9 mouse cellular contexts compared by ENCODE assay signal in genomic region chr8:115806579-115806978, GRCm38 (mm10).
DNase-seq lines count a peak whose midpoint lies in the region; ATAC-seq and TF ChIP-seq lines count a peak whose summit lies in the region.
"Had no signal": no experiment of that assay in that cellular context is flagged by ENCODE, and none has a peak within 500 bp of the region (broad histone marks: within the 10 kb centered on the region; RNA-seq: fewer than 3 reads in every experiment).

No protein-coding gene starts in this region.

- DNase-seq in forebrain, embryonic 11.5 days (ENCODE audit: low spot score) = no peak
- no peak for DNase-seq in forebrain, embryonic 10.5 days (ENCODE audit: extremely low spot score, low spot score)
- peak; percentile 76 for DNase-seq in midbrain, embryonic 11.5 days (ENCODE audit: low spot score, missing footprints)
- peak; percentile 53 for DNase-seq in forebrain, postnatal 0 days
- DNase-seq in liver, embryonic 11.5 days (ENCODE audit: low spot score) = no peak
- no peak for DNase-seq in urinary bladder, postnatal 36 days (ENCODE audit: low spot score in 2 of 2)
- DNase-seq: kidney, adult 11 months had no signal

- H3K4me1 ChIP-seq in forebrain, embryonic 11.5 days (replicated peaks; ENCODE audit: control insufficient read depth, insufficient read depth, low read length) = no peaks in the 10 kb centered on the region
- peaks cover 8% of the 10 kb centered on the region for H3K4me1 ChIP-seq in forebrain, embryonic 10.5 days
- no peaks in the 10 kb centered on the region for H3K4me1 ChIP-seq in midbrain, embryonic 11.5 days (ENCODE audit: control insufficient read depth, insufficient read depth, low read length)
- 0 out of 2 replicates have a peak, but pooled peaks cover 2% of the 10 kb centered on the region for H3K4me1 ChIP-seq in midbrain, embryonic 16.5 days (ENCODE audit: control insufficient read depth, insufficient read depth, low read length)
- H3K4me1 ChIP-seq in forebrain, postnatal 0 days (ENCODE audit: insufficient read depth) = no peaks in the 10 kb centered on the region
- no peaks in the 10 kb centered on the region for H3K4me1 ChIP-seq in liver, embryonic 11.5 days (replicated peaks; ENCODE audit: control insufficient read depth, insufficient read depth, low read length)

- H3K79me2 ChIP-seq in myocyte (ENCODE audit: control insufficient read depth, insufficient read depth) = no peaks in the 10 kb centered on the region

- TF ChIP-seq POLR2A in myocyte (IDR thresholded peaks at IDR 0.05; ENCODE audit: insufficient read length, low read depth) = no peak

- WGBS in forebrain, embryonic 11.5 days = 49% methylated on average over 9 of the region's 9 CpGs
- 59% methylated on average over 9 of the region's 9 CpGs for WGBS in forebrain, embryonic 10.5 days
- WGBS in midbrain, embryonic 11.5 days = 59% methylated on average over 9 of the region's 9 CpGs
- 43% methylated on average over 9 of the region's 9 CpGs for WGBS in midbrain, embryonic 16.5 days
- WGBS in forebrain, postnatal 0 days = 26% methylated on average over 9 of the region's 9 CpGs
- WGBS in liver, embryonic 11.5 days = 72% methylated on average over 9 of the region's 9 CpGs

- H3K27me3 ChIP-seq in forebrain, embryonic 11.5 days (ENCODE audit: control insufficient read depth, insufficient read depth, low read length) = no peaks in the 10 kb centered on the region
- no peaks in the 10 kb centered on the region for H3K27me3 ChIP-seq in forebrain, embryonic 10.5 days (ENCODE audit: poor library complexity, severe bottlenecking)
- no peaks in the 10 kb centered on the region for H3K27me3 ChIP-seq in midbrain, embryonic 11.5 days (ENCODE audit: control insufficient read depth, insufficient read depth, low read length)
- H3K27me3 ChIP-seq in midbrain, embryonic 16.5 days (ENCODE audit: control insufficient read depth, insufficient read depth, low read depth, low read length) = no peaks in the 10 kb centered on the region
- no peaks in the 10 kb centered on the region for H3K27me3 ChIP-seq in forebrain, postnatal 0 days (ENCODE audit: insufficient read depth, low read length)
- no peaks in the 10 kb centered on the region for H3K27me3 ChIP-seq in myocyte (ENCODE audit: control insufficient read depth, insufficient read depth, insufficient read length)
- no peaks in the 10 kb centered on the region for H3K27me3 ChIP-seq in liver, embryonic 11.5 days (replicated peaks; ENCODE audit: control insufficient read depth, insufficient read depth, low read length)

- H3K36me3 ChIP-seq in forebrain, embryonic 11.5 days (ENCODE audit: control insufficient read depth, insufficient read depth, low read length) = no peaks in the 10 kb centered on the region
- H3K36me3 ChIP-seq in forebrain, embryonic 10.5 days (replicated peaks) = no peaks in the 10 kb centered on the region
- no peaks in the 10 kb centered on the region for H3K36me3 ChIP-seq in midbrain, embryonic 11.5 days (ENCODE audit: control insufficient read depth, insufficient read depth, low read length)
- no peaks in the 10 kb centered on the region for H3K36me3 ChIP-seq in midbrain, embryonic 16.5 days (ENCODE audit: control insufficient read depth, insufficient read depth, low read length)
- no peaks in the 10 kb centered on the region for H3K36me3 ChIP-seq in forebrain, postnatal 0 days (ENCODE audit: insufficient read depth)
- H3K36me3 ChIP-seq in myocyte (ENCODE audit: control insufficient read depth, insufficient read depth) = no peaks in the 10 kb centered on the region
- no peaks in the 10 kb centered on the region for H3K36me3 ChIP-seq in liver, embryonic 11.5 days (ENCODE audit: control insufficient read depth, insufficient read depth, low read length)

- H3K27ac ChIP-seq in forebrain, embryonic 11.5 days (ENCODE audit: low read depth, low read length) = no peak overlapping the region
- H3K27ac ChIP-seq in forebrain, embryonic 10.5 days = no peak overlapping the region
- H3K27ac ChIP-seq in midbrain, embryonic 11.5 days (ENCODE audit: low read depth, low read length) = no peak overlapping the region
- H3K27ac ChIP-seq in midbrain, embryonic 16.5 days (ENCODE audit: low read length) = no peak overlapping the region
- H3K27ac ChIP-seq in forebrain, postnatal 0 days (ENCODE audit: low read depth, low read length) = 0 out of 2 replicates have a peak overlapping the region, but pooled peaks have one; percentile 6
- no peak overlapping the region for H3K27ac ChIP-seq in liver, embryonic 11.5 days (ENCODE audit: low read depth, low read length)

- H3K4me3 ChIP-seq in forebrain, embryonic 11.5 days (ENCODE audit: low read depth, low read length) = no peak overlapping the region
- H3K4me3 ChIP-seq in forebrain, embryonic 10.5 days = no peak overlapping the region
- H3K4me3 ChIP-seq in midbrain, embryonic 11.5 days (ENCODE audit: low read depth, low read length) = no peak overlapping the region
- no peak overlapping the region for H3K4me3 ChIP-seq in midbrain, embryonic 16.5 days (ENCODE audit: low read depth, low read length)
- no peak overlapping the region for H3K4me3 ChIP-seq in forebrain, postnatal 0 days (ENCODE audit: low read depth, low read length)
- no peak overlapping the region for H3K4me3 ChIP-seq in myocyte
- no peak overlapping the region for H3K4me3 ChIP-seq in liver, embryonic 11.5 days (ENCODE audit: low read depth, low read length)

- no peak for TF ChIP-seq CTCF in forebrain, postnatal 0 days (IDR thresholded peaks at IDR 0.05; ENCODE audit: low read depth)

- no peaks in the 10 kb centered on the region for H3K9me3 ChIP-seq in forebrain, embryonic 11.5 days (ENCODE audit: control insufficient read depth, low read length)
- no peaks in the 10 kb centered on the region for H3K9me3 ChIP-seq in forebrain, embryonic 10.5 days
- H3K9me3 ChIP-seq in midbrain, embryonic 11.5 days (ENCODE audit: control insufficient read depth, low read length) = no peaks in the 10 kb centered on the region
- H3K9me3 ChIP-seq in midbrain, embryonic 16.5 days (replicated peaks; ENCODE audit: control insufficient read depth, low read length, poor library complexity, severe bottlenecking) = no peaks in the 10 kb centered on the region
- no peaks in the 10 kb centered on the region for H3K9me3 ChIP-seq in forebrain, postnatal 0 days (ENCODE audit: low read length)
- H3K9me3 ChIP-seq in liver, embryonic 11.5 days (ENCODE audit: control insufficient read depth, low read length) = no peaks in the 10 kb centered on the region

- H3K9ac ChIP-seq in forebrain, embryonic 11.5 days (ENCODE audit: low read length) = no peak overlapping the region
- no peak overlapping the region for H3K9ac ChIP-seq in midbrain, embryonic 11.5 days (ENCODE audit: low read length)
- H3K9ac ChIP-seq in midbrain, embryonic 16.5 days (ENCODE audit: low read depth, low read length) = no peak overlapping the region
- H3K9ac ChIP-seq in forebrain, postnatal 0 days = no peak overlapping the region
- H3K9ac ChIP-seq in liver, embryonic 11.5 days (ENCODE audit: low read depth, low read length) = no peak overlapping the region

- no peak overlapping the region for H3K4me2 ChIP-seq in forebrain, embryonic 11.5 days (ENCODE audit: low read depth, low read length, severe bottlenecking)
- H3K4me2 ChIP-seq in midbrain, embryonic 11.5 days = no peak overlapping the region
- no peak overlapping the region for H3K4me2 ChIP-seq in midbrain, embryonic 16.5 days (ENCODE audit: low read length)
- no peak overlapping the region for H3K4me2 ChIP-seq in forebrain, postnatal 0 days (ENCODE audit: low read depth)
- H3K4me2 ChIP-seq in myocyte (ENCODE audit: low read depth) = peak overlapping the region; percentile 57
- no peak overlapping the region for H3K4me2 ChIP-seq in liver, embryonic 11.5 days

- H3ac ChIP-seq in myocyte (ENCODE audit: control insufficient read depth, insufficient read length) = no peak overlapping the region

- 0 out of 2 replicates have a peak, but pooled peaks have one; percentile 42 for ATAC-seq in forebrain, embryonic 11.5 days (replicated peaks; ENCODE audit: low FRiP score)
- no peak for ATAC-seq in midbrain, embryonic 11.5 days (ENCODE audit: low FRiP score)
- no peak for ATAC-seq in midbrain, embryonic 16.5 days
- ATAC-seq in forebrain, postnatal 0 days = peak; percentile 70
- ATAC-seq in liver, embryonic 11.5 days (replicated peaks; ENCODE audit: low FRiP score) = no peak

TF ChIP-seq in myocyte, 11 proteins besides CTCF, POLR2A, EP300 and RAD21:
- TF ChIP-seq MYOG (IDR thresholded peaks at IDR 0.05; ENCODE audit: control insufficient read depth in 1 of 3, insufficient read depth in 1 of 3, insufficient read length in 2 of 3, low read depth in 2 of 3) (peak in 1 of 3 experiments; percentile 58), MYOD1 (IDR thresholded peaks at IDR 0.05; ENCODE audit: control insufficient read depth in 1 of 3, insufficient read length in 2 of 3, low read depth in 2 of 3) (peak in 2 of 3 experiments; percentile 63 to 71), SRF (IDR thresholded peaks at IDR 0.05; ENCODE audit: control insufficient read depth, insufficient read length, low read depth) (no peak), CEBPB (IDR thresholded peaks at IDR 0.05; ENCODE audit: insufficient read depth, poor library complexity, severe bottlenecking) (0 out of 2 replicates have a peak, but pooled peaks have one; percentile 47)

Comparison
In these comparisons a context has a peak if more than half of its experiments do, and no peak if none do; other contexts are left out.
1. DNase-seq: peak in midbrain, embryonic 11.5 days (single experiment) and forebrain, postnatal 0 days (single experiment); none in forebrain, embryonic 11.5 days (single experiment), forebrain, embryonic 10.5 days (single experiment), liver, embryonic 11.5 days (single experiment) and urinary bladder, postnatal 36 days (0 of 2).
2. ATAC-seq: peak in forebrain, embryonic 11.5 days (single experiment) and forebrain, postnatal 0 days (single experiment); none in midbrain, embryonic 11.5 days (single experiment), midbrain, embryonic 16.5 days (single experiment) and liver, embryonic 11.5 days (single experiment).